Mouse (Mus musculus) gastrocnemius, adult 2 months (tissue): ENCODE measurements at regions not wholly inside any gene's neighbourhood (a gene's known extent, or its start where the extent isn't known, plus 50 kb on each side); places are given as distances from the start of the nearest gene placed in this dataset.

Source experiments
- DNase-seq: peaks from one replicate; pipeline ENCODE4 v3.0.0; 2022
- H3K27ac ChIP-seq: fragments of 200-600 bp; 2 replicates; pipeline ENCODE4 v1.8.1; 2022; ENCODE audit warnings: mild to moderate bottlenecking
- H3K4me3 ChIP-seq: fragments of 200-600 bp; 2 replicates; pipeline ENCODE4 v1.8.1; 2022; ENCODE audit warnings: mild to moderate bottlenecking, moderate library complexity
- CTCF ChIP-seq: fragments of 200-600 bp; IDR thresholded peaks from 2 replicates; pipeline ENCODE4 v1.8.1; 2022; ENCODE audit warnings: antibody characterized with exemption, mild to moderate bottlenecking, moderate library complexity
- intact Hi-C: fragments of 180-260 bp; cut with DNase I; formaldehyde crosslinking; loops from one replicate; pipeline ENCODE4 v1.15.1; 2025

DNA sequence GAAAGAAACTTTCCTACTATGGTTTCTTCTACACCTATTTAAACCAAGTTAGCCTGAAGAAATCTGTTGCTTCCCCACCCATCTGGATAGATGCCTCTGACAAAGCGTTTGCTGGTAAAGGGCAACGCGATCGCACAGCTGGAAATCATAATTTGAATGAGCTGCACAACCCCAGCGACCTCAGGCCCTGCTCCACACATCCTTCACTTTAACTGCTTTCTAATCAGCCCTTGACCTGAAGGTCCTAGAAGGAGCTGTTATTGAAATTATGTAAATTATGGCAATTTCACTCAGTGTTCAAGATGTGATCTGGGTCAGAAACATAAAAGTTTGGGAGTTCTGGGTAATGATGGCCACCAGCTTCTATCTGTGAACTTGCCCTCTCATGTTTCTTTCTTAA is 201.5 kb upstream of the Mctp2 start:
- intact Hi-C loops = no loop called here
- no peak for DNase-seq
- H3K4me3 ChIP-seq = no peak overlapping the region
- H3K27ac ChIP-seq = peak overlapping the region; percentile 43; the same call in 1 of the 2 replicates
- no peak for TF ChIP-seq CTCF

DNA sequence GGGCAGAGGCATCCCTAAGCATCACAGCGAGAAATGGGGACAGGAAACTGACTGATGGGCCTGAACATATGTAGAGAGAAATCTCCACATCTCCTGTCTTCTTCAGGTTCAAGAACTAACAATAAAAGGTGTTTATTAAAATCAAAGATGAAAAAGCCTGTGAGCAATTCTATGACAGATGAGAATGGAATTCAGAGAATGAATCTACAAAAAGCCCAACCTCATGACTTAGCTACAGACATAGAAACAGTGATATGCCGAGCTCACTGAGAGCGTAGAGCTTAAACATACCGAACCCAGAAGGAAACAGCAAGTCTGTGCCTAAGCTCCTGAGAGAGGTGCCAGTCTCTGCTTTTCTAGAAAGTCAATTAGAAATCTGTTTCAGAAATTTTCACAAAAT is 203.7 kb upstream of the Mctp2 start:
- no peak for DNase-seq
- intact Hi-C loops = no loop called here
- Histone ChIP-seq H3K4me3 (no peak overlapping the region), H3K27ac (no peak overlapping the region)
- TF ChIP-seq CTCF = no peak

DNA sequence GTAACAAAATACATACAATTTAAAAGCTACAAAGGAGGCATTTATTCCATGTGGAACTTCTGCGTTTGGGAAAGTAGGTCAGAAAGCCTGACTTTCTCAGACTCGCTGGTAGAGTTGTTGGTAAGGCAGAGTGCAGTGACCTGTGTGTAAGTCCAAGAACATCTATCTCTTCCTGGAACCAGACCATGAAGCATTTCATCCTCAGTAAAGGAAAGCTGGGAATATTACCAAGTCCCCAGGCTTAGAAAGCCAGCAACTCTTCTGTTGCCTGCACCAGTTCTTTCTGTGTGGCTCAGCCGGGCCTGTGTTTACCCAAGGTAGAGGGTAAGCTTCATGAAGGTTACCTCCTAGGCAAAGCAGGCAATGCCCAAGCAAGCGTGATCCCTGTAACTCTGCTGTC is 207.0 kb upstream of the Mctp2 start:
- intact Hi-C loops = no loop called here
- H3K27ac ChIP-seq = no peak overlapping the region
- no peak overlapping the region for H3K4me3 ChIP-seq
- TF ChIP-seq CTCF = no peak
- no peak for DNase-seq

DNA sequence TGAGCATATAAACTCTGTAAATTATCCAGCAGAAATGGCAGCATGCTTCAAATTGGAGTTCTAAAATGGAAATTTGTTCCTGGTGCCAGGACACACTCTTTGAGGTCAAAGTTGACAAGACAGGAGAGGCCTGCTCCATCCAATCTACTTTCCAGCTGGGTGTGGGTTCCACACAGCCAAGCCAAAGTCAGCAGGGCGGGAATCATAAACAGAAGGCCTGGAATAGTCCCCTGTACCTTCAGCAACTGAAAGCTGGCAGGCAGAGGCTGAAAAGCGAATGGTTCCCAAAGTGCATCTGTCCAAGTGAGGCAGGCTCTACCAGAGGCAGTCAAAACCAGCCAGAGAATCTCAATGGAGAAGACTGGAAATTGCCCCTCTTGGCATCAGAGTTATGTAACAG is 208.4 kb upstream of the Mctp2 start:
- Histone ChIP-seq H3K27ac (no peak overlapping the region), H3K4me3 (no peak overlapping the region)
- DNase-seq = peak; percentile 23
- intact Hi-C loops = no loop called here
- TF ChIP-seq CTCF = no peak

DNA sequence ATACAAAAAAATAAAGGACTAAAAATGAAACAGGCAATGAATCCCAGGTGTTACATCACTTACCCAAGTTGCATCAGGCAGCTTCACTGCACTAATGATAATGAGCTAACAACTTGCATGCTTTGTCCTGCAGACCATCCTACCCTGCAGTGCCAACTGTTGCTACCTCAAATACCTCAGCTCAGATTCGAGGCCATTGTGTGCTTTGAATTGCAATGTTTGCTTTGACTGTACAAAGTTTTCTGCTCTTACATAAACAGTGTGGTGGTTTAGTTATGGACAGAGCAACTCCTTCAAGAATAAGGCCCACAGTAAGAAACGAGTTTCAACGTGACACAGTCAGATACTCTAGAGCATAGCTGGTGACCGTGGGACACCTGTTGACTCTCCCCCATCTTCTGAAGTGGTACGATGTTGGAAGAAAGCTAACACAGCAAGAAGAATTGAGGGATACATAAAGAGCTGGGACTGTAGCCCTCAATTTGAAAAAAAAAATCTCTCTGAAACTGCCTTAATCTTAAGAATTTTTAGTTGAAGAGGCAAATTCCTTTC is 212.1 kb upstream of the Mctp2 start:
- no peak for DNase-seq
- intact Hi-C loops = no loop called here
- Histone ChIP-seq H3K27ac (peak overlapping the region; percentile 58; the same call in 1 of the 2 replicates), H3K4me3 (no peak overlapping the region)
- no peak for TF ChIP-seq CTCF

DNA sequence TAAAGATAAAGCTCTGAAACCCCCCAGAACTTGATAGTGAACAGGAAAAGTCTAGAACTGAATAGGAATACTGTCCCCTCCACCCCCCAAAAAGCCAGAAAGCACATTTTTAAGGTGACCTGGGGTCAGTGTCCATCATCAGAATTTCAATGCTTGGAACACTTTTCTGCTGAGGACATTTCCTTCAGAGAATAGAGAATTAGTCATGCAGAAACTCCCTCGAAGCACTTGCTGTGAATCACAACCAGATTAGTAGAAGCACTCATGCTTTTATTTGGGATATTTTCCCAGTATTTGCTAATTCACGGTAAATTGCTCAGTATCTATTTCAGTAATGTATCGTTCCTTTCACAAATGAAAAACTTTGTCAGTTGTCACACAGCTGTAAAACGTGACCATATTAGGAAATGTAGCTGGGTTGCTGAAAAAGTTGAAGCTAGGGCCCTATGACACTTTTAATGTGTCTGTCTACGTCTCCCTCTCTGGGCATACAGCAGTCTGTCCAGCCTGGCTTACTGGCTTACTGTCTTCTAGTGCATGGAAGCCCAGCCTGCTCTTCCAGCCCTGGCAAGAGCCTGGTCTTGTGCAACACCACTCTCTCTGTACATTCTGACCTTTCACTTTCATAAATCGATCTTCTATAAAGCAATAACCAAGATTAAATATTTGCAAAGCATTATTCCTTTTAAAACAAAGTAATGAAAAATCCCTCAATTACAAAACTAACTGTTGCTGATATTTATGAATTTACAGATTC is 213.1 kb upstream of the Mctp2 start:
- Histone ChIP-seq H3K27ac (peak overlapping the region; percentile 58), H3K4me3 (no peak overlapping the region)
- TF ChIP-seq CTCF = no peak
- peak; percentile 27 for DNase-seq
- intact Hi-C loops = no loop called here

DNA sequence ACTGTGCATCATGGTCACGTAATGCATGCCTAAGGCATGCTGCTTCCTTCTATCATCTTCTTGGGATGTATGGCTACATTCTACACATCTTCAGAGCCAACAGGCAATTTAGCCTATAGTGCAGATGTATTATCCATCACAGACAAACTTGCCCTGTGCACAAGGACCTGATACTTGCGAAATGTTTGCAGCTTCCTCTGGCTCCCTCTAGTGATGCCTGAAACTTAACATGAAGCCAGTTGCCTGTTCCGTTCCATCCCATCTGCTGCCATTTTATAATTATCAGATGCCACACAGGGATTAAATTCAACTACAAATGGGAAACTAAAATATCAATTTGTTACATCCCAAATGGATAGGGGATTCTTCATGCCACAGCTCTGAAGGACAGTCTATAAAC is 222.5 kb upstream of the Mctp2 start:
- Histone ChIP-seq H3K27ac (no peak overlapping the region), H3K4me3 (no peak overlapping the region)
- TF ChIP-seq CTCF = peak; percentile 28; the same call in 1 of the 2 replicates
- intact Hi-C loops = no loop called here
- DNase-seq = no peak

DNA sequence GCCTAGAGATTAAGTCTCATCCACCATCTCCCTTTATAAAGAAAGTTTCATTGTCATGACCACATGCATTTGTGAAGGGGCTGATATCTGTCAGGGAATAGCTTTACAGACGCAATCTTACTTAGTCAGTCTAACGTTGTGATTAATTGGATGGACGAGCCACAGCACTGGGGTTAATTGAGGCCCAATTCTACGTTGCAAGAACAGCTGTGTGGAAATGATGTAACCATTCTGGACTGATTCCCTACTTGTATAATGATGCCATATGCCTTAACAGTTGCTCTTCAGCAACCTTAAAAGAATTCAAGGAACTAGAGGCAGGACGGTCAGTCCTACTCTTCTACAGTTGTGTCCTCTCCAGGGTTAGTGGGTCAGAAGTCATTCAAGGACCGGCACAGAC is 231.9 kb upstream of the Mctp2 start:
- Histone ChIP-seq H3K27ac (no peak overlapping the region; the same call in 1 of the 2 replicates), H3K4me3 (no peak overlapping the region)
- TF ChIP-seq CTCF = no peak
- no peak for DNase-seq
- intact Hi-C loops = no loop called here

DNA sequence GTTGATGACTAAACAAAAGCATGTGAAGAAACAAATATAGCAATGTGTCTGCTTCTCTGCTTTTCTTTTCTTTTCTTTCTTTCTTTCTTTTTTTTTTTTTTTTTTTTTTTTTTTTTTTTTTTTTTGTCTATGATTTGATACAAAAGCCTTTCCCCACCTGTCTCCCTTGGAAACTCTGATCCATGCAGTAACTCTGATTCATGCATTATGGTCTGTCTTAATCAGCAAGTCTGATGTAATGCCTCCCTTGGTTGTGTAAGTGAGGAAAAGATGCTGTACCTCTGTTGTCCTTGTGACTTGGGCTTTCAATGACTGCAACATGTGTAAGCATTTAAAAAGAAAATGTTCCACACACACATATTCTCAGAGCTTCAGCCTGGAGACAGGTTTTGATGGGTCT is 233.5 kb upstream of the Mctp2 start:
- no peak overlapping the region for H3K4me3 ChIP-seq
- TF ChIP-seq CTCF = no peak
- H3K27ac ChIP-seq = peak overlapping the region; percentile 81
- no peak for DNase-seq
- intact Hi-C loops = no loop called here

DNA sequence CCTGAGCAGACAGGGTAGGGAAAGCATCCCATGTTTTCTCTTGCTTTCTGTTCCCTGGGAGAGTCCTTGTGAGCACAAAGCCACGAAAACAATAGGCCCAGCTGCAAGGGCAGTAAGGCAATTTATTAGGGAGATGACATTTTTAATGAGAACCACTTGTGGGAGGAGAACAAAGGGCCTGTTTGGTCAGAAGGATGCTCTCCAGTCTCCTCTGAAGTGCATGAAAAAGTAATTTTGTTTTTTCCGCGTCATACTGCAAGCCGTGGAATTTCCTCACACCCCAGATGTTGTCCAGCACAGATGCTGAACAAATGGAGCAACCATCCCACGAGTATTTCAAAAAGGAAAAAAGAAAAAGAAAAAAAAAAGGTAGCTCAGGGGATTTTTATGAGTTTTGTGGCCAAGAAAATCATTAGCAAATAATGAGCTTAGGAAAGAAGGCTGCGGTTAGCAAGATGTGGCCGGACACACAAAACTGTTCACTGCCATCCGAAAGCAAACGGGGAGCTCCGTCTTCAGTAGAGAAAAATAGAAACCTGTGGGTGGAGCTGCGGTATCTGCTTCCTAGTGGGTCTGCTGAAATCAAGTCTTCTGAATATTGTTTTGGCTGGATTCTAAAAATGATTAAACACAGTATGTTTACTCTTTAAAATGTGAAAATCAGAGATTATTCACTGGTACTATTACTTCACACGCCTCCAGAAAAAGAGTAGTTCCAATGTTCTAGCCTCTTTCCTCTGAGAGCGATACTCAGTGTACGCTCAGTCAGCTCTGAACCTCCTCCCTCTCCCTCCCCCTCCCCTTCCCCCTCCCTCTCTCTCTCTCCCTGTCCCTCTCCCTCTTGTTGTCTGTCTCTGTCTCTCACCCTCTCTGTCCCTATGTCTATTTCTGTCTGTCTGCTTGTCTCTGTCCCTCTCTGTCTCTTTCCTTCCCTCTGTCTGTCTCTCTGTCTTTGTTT is 235.4 kb upstream of the Mctp2 start:
- Histone ChIP-seq H3K4me3 (peak overlapping the region; percentile 27), H3K27ac (peak overlapping the region; percentile 81)
- peak; percentile 55 for DNase-seq
- TF ChIP-seq CTCF = peak; percentile 14
- intact Hi-C loops = no loop called here

DNA sequence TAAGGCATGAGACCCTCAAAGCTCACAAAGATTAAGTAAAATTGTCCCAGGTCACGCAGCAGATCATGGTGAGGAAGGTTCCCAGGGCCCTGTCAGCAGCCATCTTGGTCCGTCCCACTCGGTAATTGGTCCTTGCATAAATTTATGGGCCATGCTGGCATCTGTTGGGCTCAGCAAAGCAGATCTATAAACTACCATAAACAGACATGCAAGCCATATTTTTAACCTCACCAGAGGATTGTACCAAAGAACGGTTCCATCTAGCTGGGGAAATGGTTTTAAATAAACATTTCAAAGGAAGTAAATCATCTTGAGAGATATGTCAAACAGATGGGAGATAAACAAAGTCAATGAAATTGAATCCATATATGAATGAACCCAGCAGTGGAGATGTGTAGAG is 237.1 kb upstream of the Mctp2 start:
- H3K27ac ChIP-seq = no peak overlapping the region

DNA sequence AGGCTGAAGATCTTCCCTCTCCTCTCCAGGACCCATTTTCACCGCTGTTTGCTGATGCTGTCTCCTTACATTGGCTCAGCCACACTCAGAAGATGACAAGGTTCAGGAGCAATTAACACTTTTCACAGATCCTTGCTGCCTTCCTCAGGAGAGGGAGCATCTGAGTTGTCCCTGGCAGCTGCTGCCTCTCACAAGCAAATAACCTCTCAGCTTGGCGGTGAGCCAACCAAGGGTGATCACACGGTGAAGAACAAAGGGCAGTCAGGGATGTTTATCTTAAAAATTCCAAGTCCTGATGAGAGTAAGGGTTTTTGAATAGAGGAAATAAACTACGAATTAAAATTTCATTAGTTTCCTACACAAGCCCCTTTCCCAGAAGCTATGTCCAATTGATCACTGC is 237.5 kb upstream of the Mctp2 start:
- Histone ChIP-seq H3K4me3 (no peak overlapping the region), H3K27ac (no peak overlapping the region)
- intact Hi-C loops = no loop called here
- TF ChIP-seq CTCF = no peak
- peak; percentile 24 for DNase-seq

More for the DNA sequence above, 237.1 kb upstream of the Mctp2 start:
- no peak for DNase-seq
- intact Hi-C loops = no loop called here
- no peak for TF ChIP-seq CTCF
- H3K4me3 ChIP-seq = no peak overlapping the region

DNA sequence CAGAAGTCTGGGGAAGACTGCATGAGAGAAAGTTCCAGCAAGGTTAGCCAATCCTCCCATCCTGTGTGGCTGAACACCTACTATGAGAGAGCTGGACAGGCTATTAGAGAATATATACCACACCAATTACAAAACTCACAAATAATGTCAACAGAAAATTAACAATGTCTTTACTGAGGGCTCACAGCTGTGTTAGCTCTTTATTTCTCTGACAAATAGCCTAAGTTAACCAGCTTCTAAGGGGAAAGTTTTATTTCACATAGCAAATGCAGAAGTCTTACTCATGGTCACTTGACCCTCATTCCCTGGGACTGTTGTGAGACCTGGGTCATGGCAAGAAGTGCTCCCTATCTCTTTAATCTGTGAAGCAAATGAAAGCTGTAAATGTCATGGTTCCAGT is 261.0 kb upstream of the Mctp2 start:
- no peak for DNase-seq
- H3K4me3 ChIP-seq = no peak overlapping the region
- no peak overlapping the region for H3K27ac ChIP-seq
- TF ChIP-seq CTCF = no peak
- intact Hi-C loops = no loop called here
